ENCODE assay signal across 10 mouse cellular contexts in genomic region chr4:82858431-82859010, GRCm38 (mm10). TPM values are rescaled to one million over a fixed set of nuclear protein-coding genes. Genes with fewer than 3 reads are reported as not detected.
DNase-seq lines count a peak whose midpoint lies in the region; ATAC-seq and TF ChIP-seq lines count a peak whose summit lies in the region.
"Had no signal": no experiment of that assay in that cellular context is flagged by ENCODE, and none has a peak within 500 bp of the region (broad histone marks: within the 10 kb centered on the region; RNA-seq: fewer than 3 reads in every experiment).

No protein-coding gene starts in this region.

- no peak for ATAC-seq in heart, embryonic 12.5 days (ENCODE audit: insufficient number of reproducible peaks, low FRiP score)
- ATAC-seq in heart, embryonic 16.5 days (replicated peaks; ENCODE audit: extremely low read depth, insufficient read depth, low FRiP score), result no peak

- H3K4me1 ChIP-seq in heart, embryonic 12.5 days (replicated peaks), result peaks cover 12% of the 10 kb centered on the region; the same call in 1 of the 2 replicates
- H3K4me1 ChIP-seq in CH12.LX (ENCODE audit: control insufficient read depth in 1 of 2, insufficient read depth in 2 of 2), result peaks cover 4 to 31% of the 10 kb centered on the region in 2 experiments; a peak in 3 of 4 replicates
- peaks cover 13% of the 10 kb centered on the region for H3K4me1 ChIP-seq in heart, embryonic 16.5 days (ENCODE audit: control insufficient read depth, insufficient read depth, low read length)

- H3K79me2 ChIP-seq in CH12.LX (replicated peaks; ENCODE audit: control insufficient read depth, extremely low read depth, insufficient read depth, poor library complexity, severe bottlenecking), result peaks cover 24% of the 10 kb centered on the region
- peaks cover 56% of the 10 kb centered on the region for H3K79me2 ChIP-seq in macrophage (ENCODE audit: inconsistent target)

- no peaks in the 10 kb centered on the region for H3K27me3 ChIP-seq in heart, embryonic 12.5 days (replicated peaks)
- no peaks in the 10 kb centered on the region for H3K27me3 ChIP-seq in CH12.LX (replicated peaks)
- no peaks in the 10 kb centered on the region for H3K27me3 ChIP-seq in heart, embryonic 16.5 days (ENCODE audit: control insufficient read depth, insufficient read depth, low read length)
- H3K27me3 ChIP-seq: Patski had no signal

- no peaks in the 10 kb centered on the region for H3K9me3 ChIP-seq in heart, embryonic 12.5 days (replicated peaks)
- H3K9me3 ChIP-seq in CH12.LX (replicated peaks; ENCODE audit: low read length), result no peaks in the 10 kb centered on the region
- no peaks in the 10 kb centered on the region for H3K9me3 ChIP-seq in heart, embryonic 16.5 days (replicated peaks; ENCODE audit: control insufficient read depth, low read length)

- H3K27ac ChIP-seq in heart, embryonic 12.5 days (ENCODE audit: poor library complexity, severe bottlenecking), result no peak overlapping the region
- H3K27ac ChIP-seq in CH12.LX (ENCODE audit: insufficient read depth, low read depth) (no peak overlapping the region), macrophage (peak overlapping the region; percentile 24; the same call in 1 of the 2 replicates)
- H3K27ac ChIP-seq in heart, embryonic 16.5 days (ENCODE audit: low read length), result no peak overlapping the region; the same call in 1 of the 2 replicates

- peak overlapping the region; percentile 69 for H3K4me3 ChIP-seq in heart, embryonic 12.5 days
- H3K4me3 ChIP-seq in CH12.LX (replicated peaks in 1 of 3; ENCODE audit: low read depth in 2 of 3, low read length in 2 of 3, poor library complexity in 1 of 3) (peak overlapping the region; percentile 67 to 84 (median 78)), macrophage (ENCODE audit: inconsistent target) (peak overlapping the region; percentile 80)
- peak overlapping the region; percentile 92 for H3K4me3 ChIP-seq in heart, embryonic 16.5 days (ENCODE audit: low read length)

- no peak for TF ChIP-seq RAD21 in CH12.LX (IDR thresholded peaks at IDR 0.05; ENCODE audit: low read depth, low read length)

- peak overlapping the region; percentile 76 for H3K4me2 ChIP-seq in heart, embryonic 12.5 days
- peak overlapping the region; percentile 98 for H3K4me2 ChIP-seq in CH12.LX (ENCODE audit: insufficient read depth, low read depth, poor library complexity, severe bottlenecking)
- H3K4me2 ChIP-seq in heart, embryonic 16.5 days (ENCODE audit: low read depth, low read length), result peak overlapping the region; percentile 71

- no peak for DNase-seq in heart, adult 9 months (ENCODE audit: low spot score in 2 of 2)
- DNase-seq in CH12.LX (ENCODE audit: extremely low read depth), result no peak
- no peak for DNase-seq in adrenal gland, postnatal 14 days
- DNase-seq in cerebellum, postnatal 4 days (ENCODE audit: low spot score in 2 of 2), result no peak
- no peak for DNase-seq in cerebellum, adult 8-10 months

- dilution Hi-C loops in CH12.LX (cut with MboI; ENCODE audit: extremely low pct_ligation_motif_present, extremely low pct_unique_long_range_greater_than_20kb, low sequenced_read_pairs), result no loop called here

- TF ChIP-seq EP300 in CH12.LX (IDR thresholded peaks at IDR 0.05; ENCODE audit: low read length), result no peak

- TF ChIP-seq POLR2A in CH12.LX (IDR thresholded peaks at IDR 0.05; ENCODE audit: low read depth, low read length), result no peak

- WGBS in heart, embryonic 12.5 days, result 28% methylated on average over 4 of the region's 4 CpGs
- WGBS in heart, embryonic 16.5 days, result 33% methylated on average over 4 of the region's 4 CpGs
- 34% methylated on average over 4 of the region's 4 CpGs for WGBS in macrophage (ENCODE audit: missing documents)

- H3K36me3 ChIP-seq in heart, embryonic 12.5 days, result no peaks in the 10 kb centered on the region
- H3K36me3 ChIP-seq in CH12.LX (replicated peaks in 1 of 2; ENCODE audit: control insufficient read depth in 1 of 2, insufficient read depth in 1 of 2, low read length in 1 of 2) (peaks cover 0 to 4% of the 10 kb centered on the region in 2 experiments), macrophage (ENCODE audit: inconsistent target) (no peaks in the 10 kb centered on the region)
- H3K36me3 ChIP-seq in heart, embryonic 16.5 days (ENCODE audit: control insufficient read depth, insufficient read depth), result no peaks in the 10 kb centered on the region

- in situ Hi-C loops in CH12.LX (cut with MboI; ENCODE audit: low pct_ligation_motif_present, low pct_unique_long_range_greater_than_20kb, low sequenced_read_pairs), result no loop called here

- H3K9ac ChIP-seq in heart, embryonic 12.5 days, result peak overlapping the region; percentile 89
- H3K9ac ChIP-seq in CH12.LX (ENCODE audit: insufficient read depth, low read depth), result peak overlapping the region; percentile 90
- H3K9ac ChIP-seq in heart, embryonic 16.5 days (ENCODE audit: low read length), result peak overlapping the region; percentile 91

- TF ChIP-seq CTCF in CH12.LX (conservative IDR thresholded peaks at IDR 0.05 in 1 of 2, IDR thresholded peaks at IDR 0.05 in 1 of 2; ENCODE audit: low read depth in 2 of 2, low read length in 2 of 2), result no peak

TF ChIP-seq in CH12.LX, 34 proteins besides CTCF, POLR2A, EP300 and RAD21:
- no peak for TF ChIP-seq USF1 (IDR thresholded peaks at IDR 0.05; ENCODE audit: low read depth, low read length)
- TF ChIP-seq JUN (IDR thresholded peaks at IDR 0.05; ENCODE audit: insufficient read depth, low read depth, low read length), result no peak
- TF ChIP-seq ZNF384 (IDR thresholded peaks at IDR 0.05; ENCODE audit: low read depth, low read length), result 0 out of 2 replicates have a peak, but pooled peaks have one; percentile 0
TF ChIP-seq in CH12.LX: peak in this region for 1.

RNA-seq across cellular contexts. Expression of gene Zdhhc21, which starts 1.2 kb away (rescaled TPM):
- polyA plus RNA-seq in heart, embryonic 12.5 days (2016; fragmentation: Nextera tagmentation; extraction: Ambion mirVana), result 16.6 and 17.7 TPM in 2 replicates
- total RNA-seq in CH12.LX (2012; rRNA removed), result 8.3 and 10.3 TPM in 2 replicates
- total RNA-seq in CH12.LX (2014; rRNA removed), result 14.0 and 15.0 TPM in 2 replicates
- 13.7 and 16.1 TPM in 2 replicates for polyA plus RNA-seq in CH12.LX (2012; ENCODE audit: insufficient read length, low read depth)
- polyA plus RNA-seq in heart, embryonic 16.5 days (2015; fragmentation: Nextera tagmentation; extraction: Ambion mirVana), result 11.0 and 11.3 TPM in 2 replicates
- 100 to 1,000 TPM in 4 of 26 experiments, 10 to 100 TPM in 22; 19.4 to 134 (median 57.9) TPM for total RNA-seq in macrophage (2018; cell fraction: chromatin; rRNA removed)
- 10 to 100 TPM; 11.9 to 24.5 (median 15.8) TPM for total RNA-seq in macrophage (2018; cell fraction: cytosol; rRNA removed)
- 10 to 100 TPM; 40.8 to 84.9 (median 60.7) TPM for total RNA-seq in macrophage (2018; cell fraction: nucleus; rRNA removed)
- 8.8 to 17.3 TPM (median 9.2 TPM) in 3 replicates for polyA plus RNA-seq in macrophage (2018)
- 16.1 and 17.2 TPM in 2 replicates for total RNA-seq in adrenal gland, postnatal 14 days (2021)

RNA-seq across cellular contexts. Expression of gene Cer1, which starts 26.4 kb away (rescaled TPM):
- 0.10 TPM in 1 of 2 replicates, not detected in the other for polyA plus RNA-seq in heart, embryonic 12.5 days (2016; fragmentation: Nextera tagmentation; extraction: Ambion mirVana)
- total RNA-seq in CH12.LX (2012; rRNA removed) (not detected in 2 replicates), CH12.LX (2014; rRNA removed) (not detected in 2 replicates)
- polyA plus RNA-seq in CH12.LX (2012; ENCODE audit: insufficient read length, low read depth) (not detected in 2 replicates), macrophage (2018) (not detected in 3 replicates)
- polyA plus RNA-seq in heart, embryonic 16.5 days (2015; fragmentation: Nextera tagmentation; extraction: Ambion mirVana), result 0.11 TPM in 1 of 2 replicates, not detected in the other
- not detected for total RNA-seq in macrophage (2018; cell fraction: chromatin; rRNA removed)
- total RNA-seq in macrophage (2018; cell fraction: cytosol; rRNA removed), result not detected
- not detected for total RNA-seq in macrophage (2018; cell fraction: nucleus; rRNA removed)
- not detected in 2 replicates for total RNA-seq in adrenal gland, postnatal 14 days (2021)
- polyA plus RNA-seq: large intestine, adult 2 months; Patski had no signal
